Mouse (Mus musculus) cortical plate, adult 2 months (tissue): ENCODE data around the gene Gm10837. TPM values are rescaled to one million over a fixed set of nuclear protein-coding genes. Genes with fewer than 3 reads are reported as not detected.

Experiments
- H3K27ac ChIP-seq: fragments of 200-500 bp; 2 replicates; pipeline ENCODE4 v1.5.1; 2012; ENCODE audit warnings: low read length, control low read depth, inconsistent platforms; ENCODE audit not compliant: insufficient read depth
- H3K4me1 ChIP-seq: fragments of 200-500 bp; 2 replicates; pipeline ENCODE4 v1.6.1; 2011; ENCODE audit warnings: low read length; ENCODE audit not compliant: control insufficient read depth, insufficient read depth
- H3K4me3 ChIP-seq: fragments of 200-500 bp; 2 replicates; pipeline ENCODE4 v1.5.1; 2011; ENCODE audit warnings: mild to moderate bottlenecking, low read length, control low read depth; ENCODE audit not compliant: insufficient read depth
- CTCF ChIP-seq: fragments of 200-500 bp; IDR thresholded peaks from 2 replicates; pipeline ENCODE4 v1.5.1; 2011; ENCODE audit warnings: mild to moderate bottlenecking, control low read depth, low read length; ENCODE audit not compliant: insufficient read depth; ENCODE audit errors: extremely low read depth
- POLR2A ChIP-seq: fragments of 200-500 bp; IDR thresholded peaks from 2 replicates; pipeline ENCODE4 v1.6.1; 2011; ENCODE audit warnings: mild to moderate bottlenecking, low read length, control low read depth; ENCODE audit not compliant: insufficient read depth; ENCODE audit errors: extremely low read depth
- polyA plus RNA-seq: library from polyadenylated mRNA; depleted of rRNA; stranded (reverse); fragments of >200 nt; gene quantifications from 2 replicates; pipeline ENCODE4 v1.2.3, GENCODE M21; 2012

Gm10837 gene
- polyA plus RNA-seq, 1 experiment: not detected

GRCm38 (mm10) chr14:122478574-122479011 lies 11.8 kb upstream of the Gm10837 start:
- H3K27ac ChIP-seq: peak overlapping the region; percentile 93
- H3K4me3 ChIP-seq: peak overlapping the region; percentile 55
- TF ChIP-seq CTCF (no peak), POLR2A (no peak)
- no peaks in the 10 kb centered on the region for H3K4me1 ChIP-seq

- TF ChIP-seq CTCF (no peak), POLR2A (no peak)
- Histone ChIP-seq H3K4me1 (no peaks in the 10 kb centered on the region), H3K27ac (no peak overlapping the region; the same call in 1 of the 2 replicates), H3K4me3 (no peak overlapping the region; the same call in 1 of the 2 replicates)
Observed at GRCm38 (mm10) chr14:122479461-122480109, 10.8 kb upstream of the Gm10837 start.

- H3K27ac ChIP-seq: peak overlapping the region; percentile 23; the same call in 1 of the 2 replicates
- TF ChIP-seq POLR2A (no peak), CTCF (no peak)
- no peaks in the 10 kb centered on the region for H3K4me1 ChIP-seq
- H3K4me3 ChIP-seq: no peak overlapping the region
Observed at GRCm38 (mm10) chr14:122480355-122480754, 10.0 kb upstream of the Gm10837 start.

GRCm38 (mm10) chr14:122481181-122481580 lies 9.2 kb upstream of the Gm10837 start:
- peak overlapping the region; percentile 34 for H3K4me3 ChIP-seq
- H3K27ac ChIP-seq: peak overlapping the region; percentile 92

GRCm38 (mm10) chr14:122482081-122483023 lies 8.0 kb upstream of the Gm10837 start:
- no peaks in the 10 kb centered on the region for H3K4me1 ChIP-seq
- no peak for TF ChIP-seq POLR2A
- TF ChIP-seq CTCF: no peak

More at GRCm38 (mm10) chr14:122481181-122481580, 9.2 kb upstream of the Gm10837 start:
- no peak for TF ChIP-seq CTCF
- TF ChIP-seq POLR2A: no peak
- no peaks in the 10 kb centered on the region for H3K4me1 ChIP-seq

GRCm38 (mm10) chr14:122483024-122483385 lies 7.4 kb upstream of the Gm10837 start:
- H3K27ac ChIP-seq: peak overlapping the region; percentile 91
- H3K4me3 ChIP-seq: no peak overlapping the region; the same call in 1 of the 2 replicates
- no peak for TF ChIP-seq CTCF
- no peak for TF ChIP-seq POLR2A
- H3K4me1 ChIP-seq: no peaks in the 10 kb centered on the region

More at GRCm38 (mm10) chr14:122482081-122483023, 8.0 kb upstream of the Gm10837 start:
- Histone ChIP-seq H3K4me3 (peak overlapping the region; percentile 19), H3K27ac (peak overlapping the region; percentile 91)

- H3K27ac ChIP-seq: peak overlapping the region; percentile 23; the same call in 1 of the 2 replicates
- no peak overlapping the region for H3K4me3 ChIP-seq
- no peak for TF ChIP-seq POLR2A
- no peak for TF ChIP-seq CTCF
- no peaks in the 10 kb centered on the region for H3K4me1 ChIP-seq
Observed at GRCm38 (mm10) chr14:122483556-122484421, 6.6 kb upstream of the Gm10837 start.

GRCm38 (mm10) chr14:122484458-122484843 lies 5.9 kb upstream of the Gm10837 start:
- Histone ChIP-seq H3K4me1 (no peaks in the 10 kb centered on the region), H3K4me3 (no peak overlapping the region), H3K27ac (peak overlapping the region; percentile 70; the same call in 1 of the 2 replicates)
- TF ChIP-seq CTCF (no peak), POLR2A (no peak)

- H3K4me1 ChIP-seq: no peaks in the 10 kb centered on the region
- TF ChIP-seq POLR2A: no peak
- no peak for TF ChIP-seq CTCF
- no peak overlapping the region; the same call in 1 of the 2 replicates for H3K4me3 ChIP-seq
- peak overlapping the region; percentile 84 for H3K27ac ChIP-seq
Observed at GRCm38 (mm10) chr14:122484844-122485551, 5.4 kb upstream of the Gm10837 start.
